Mouse (Mus musculus): ENCODE data around the gene Aatf.
"Not testable (repeated sequence)": the region's sequence is repeated elsewhere in the genome, so short reads cannot be mapped to it uniquely, and the experiment has no call there.

Gene Aatf

GRCm38 (mm10) chr11:84434879-84435278 is 78.4 kb downstream of the Aatf start:
- no peak for DNase-seq

GRCm38 (mm10) chr11:84430336-84430735 is 83.0 kb downstream of the Aatf start:
- DNase-seq = no peak

- DNase-seq = peak; percentile 25
Observed at GRCm38 (mm10) chr11:84429581-84429980, 83.7 kb downstream of the Aatf start.

- DNase-seq = no peak
Observed at GRCm38 (mm10) chr11:84426633-84426998, 86.7 kb downstream of the Aatf start.

GRCm38 (mm10) chr11:84425736-84426632 is 87.3 kb downstream of the Aatf start:
- DNase-seq = no peak

GRCm38 (mm10) chr11:84420779-84421178 is 92.5 kb downstream of the Aatf start:
- no peak for DNase-seq

- DNase-seq = no peak
Observed at GRCm38 (mm10) chr11:84413111-84413510, 100.2 kb downstream of the Aatf start.

GRCm38 (mm10) chr11:84412201-84412934 is 101.0 kb downstream of the Aatf start:
- DNase-seq = no peak

GRCm38 (mm10) chr11:84411642-84412018 is 101.7 kb downstream of the Aatf start:
- no peak for DNase-seq

- no peak for DNase-seq
Observed at GRCm38 (mm10) chr11:84410879-84411641, 102.3 kb downstream of the Aatf start.

- DNase-seq = no peak
Observed at GRCm38 (mm10) chr11:84410383-84410782, 102.9 kb downstream of the Aatf start.

- DNase-seq = no peak
Observed at GRCm38 (mm10) chr11:84406733-84407132, 106.6 kb downstream of the Aatf start.

GRCm38 (mm10) chr11:84395010-84395409 is 118.3 kb downstream of the Aatf start:
- no peak for DNase-seq

GRCm38 (mm10) chr11:84393571-84393970 is 119.8 kb downstream of the Aatf start:
- DNase-seq = no peak

- DNase-seq = not testable (repeated sequence)
Observed at GRCm38 (mm10) chr11:84392066-84392465, 121.3 kb downstream of the Aatf start.

- no peak for DNase-seq
Observed at GRCm38 (mm10) chr11:84391126-84391525, 122.2 kb downstream of the Aatf start.

GRCm38 (mm10) chr11:84389332-84389731 is 124.0 kb downstream of the Aatf start:
- no peak for DNase-seq

- DNase-seq = no peak
Observed at GRCm38 (mm10) chr11:84383891-84384290, 129.4 kb downstream of the Aatf start.

GRCm38 (mm10) chr11:84382450-84382849 is 130.9 kb downstream of the Aatf start:
- DNase-seq = no peak

- no peak for DNase-seq
Observed at GRCm38 (mm10) chr11:84376510-84377365, 136.6 kb downstream of the Aatf start.

GRCm38 (mm10) chr11:84375951-84376496 is 137.3 kb downstream of the Aatf start:
- no peak for DNase-seq

GRCm38 (mm10) chr11:84373122-84373521 is 140.2 kb downstream of the Aatf start:
- no peak for DNase-seq
